Mouse (Mus musculus) neural tube, embryonic 11.5 days (tissue): ENCODE data around the gene Lyrm9. TPM values are rescaled to one million over a fixed set of nuclear protein-coding genes. Genes with fewer than 3 reads are reported as not detected.

Experiments used
- ATAC-seq: fragments of 200-750 bp; cut with Nextera tagmentation; 2 replicates; pipeline ENCODE4 v1.8.0; 2017; ENCODE audit warnings: moderate number of reproducible peaks, mild to moderate bottlenecking, moderate TSS enrichment, moderate library complexity; ENCODE audit not compliant: insufficient read depth, low FRiP score, low TSS enrichment
- DNase-seq: peaks from one replicate; pipeline ENCODE4 v3.0.0-alpha.2; 2015; ENCODE audit warnings: low spot score
- H3K27ac ChIP-seq: fragments of 300-500 bp; sonication (generic); 2 replicates; pipeline ENCODE4 v1.5.1; 2014; ENCODE audit warnings: low read depth, mild to moderate bottlenecking, low read length
- H3K27me3 ChIP-seq: fragments of 300-500 bp; sonication (generic); 2 replicates; pipeline ENCODE4 v1.6.1; 2014; ENCODE audit warnings: mild to moderate bottlenecking, low read length, mixed read lengths; ENCODE audit not compliant: control insufficient read depth, insufficient read depth
- H3K36me3 ChIP-seq: fragments of 300-500 bp; sonication (generic); 2 replicates; pipeline ENCODE4 v1.6.1; 2014; ENCODE audit warnings: mild to moderate bottlenecking, low read length, moderate library complexity, mixed read lengths; ENCODE audit not compliant: control insufficient read depth, insufficient read depth
- H3K4me1 ChIP-seq: fragments of 300-500 bp; sonication (generic); 2 replicates; pipeline ENCODE4 v1.6.1; 2014; ENCODE audit warnings: low read length, mixed read lengths; ENCODE audit not compliant: control insufficient read depth, insufficient read depth
- H3K4me2 ChIP-seq: fragments of 300-500 bp; sonication (generic); 2 replicates; pipeline ENCODE4 v1.6.1; 2014; ENCODE audit warnings: low read depth, mild to moderate bottlenecking, moderate library complexity
- H3K4me3 ChIP-seq: fragments of 300-500 bp; sonication (generic); 2 replicates; pipeline ENCODE4 v1.5.1; 2014; ENCODE audit warnings: low read depth, low read length
- H3K9ac ChIP-seq: fragments of 300-500 bp; sonication (generic); 2 replicates; pipeline ENCODE4 v1.6.1; 2014; ENCODE audit warnings: mild to moderate bottlenecking, low read length
- H3K9me3 ChIP-seq: fragments of 300-500 bp; sonication (generic); 2 replicates; pipeline ENCODE4 v1.6.1; 2016; ENCODE audit warnings: low read length; ENCODE audit not compliant: control insufficient read depth
- WGBS: fragments of 180-500 bp; shearing (Covaris S2); extraction: QIAGEN DNeasy Blood & Tissue Kit; methylation state at CpG from one replicate; pipeline ENCODE4 v1.1.7; 2014; 5-methylcytosine and 5-hydroxymethylcytosine counted together
- polyA plus RNA-seq: library from polyadenylated mRNA; unstranded; fragments of >200 nt; fragmentation: Nextera tagmentation; extraction: Ambion mirVana; gene quantifications from 2 replicates; pipeline ENCODE4 v1.2.1, GENCODE M21; 2014

Lyrm9 gene
- polyA plus RNA-seq, 1 experiment from 2014 or later: 21.6 TPM

DNA sequence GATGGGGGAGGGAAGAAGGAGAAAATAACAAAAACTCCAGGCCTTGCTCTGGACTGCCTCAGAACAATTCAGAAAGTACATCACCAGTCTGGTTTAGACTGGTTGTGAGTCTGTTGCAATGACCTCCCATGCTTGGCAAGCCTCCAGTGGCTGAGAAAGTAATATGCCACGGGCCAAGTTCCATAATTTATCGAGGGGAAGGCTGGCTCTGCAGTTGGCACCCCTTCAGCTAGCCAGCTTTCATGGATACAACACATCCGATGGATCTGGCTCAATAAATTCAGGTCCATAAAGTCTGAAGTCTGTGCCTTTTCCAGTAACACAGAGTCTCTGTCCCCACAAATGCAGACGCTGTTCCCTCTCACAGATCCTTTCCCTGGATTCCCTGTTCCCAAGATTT lies 34.8 kb upstream of the Lyrm9 start:
- Histone ChIP-seq H3K4me2 (no peak overlapping the region), H3K27ac (no peak overlapping the region), H3K4me3 (no peak overlapping the region), H3K36me3 (no peaks in the 10 kb centered on the region), H3K9me3 (no peaks in the 10 kb centered on the region), H3K4me1 (peaks cover 3% of the 10 kb centered on the region; the same call in 1 of the 2 replicates), H3K27me3 (no peaks in the 10 kb centered on the region), H3K9ac (no peak overlapping the region)
- no peak for ATAC-seq
- 61% methylated on average over 4 of the region's 4 CpGs for WGBS
- DNase-seq: no peak

- Histone ChIP-seq H3K27me3 (no peaks in the 10 kb centered on the region), H3K27ac (no peak overlapping the region), H3K4me3 (no peak overlapping the region), H3K4me1 (0 out of 2 replicates have a peak, but pooled peaks cover 3% of the 10 kb centered on the region), H3K9me3 (no peaks in the 10 kb centered on the region), H3K9ac (no peak overlapping the region), H3K36me3 (no peaks in the 10 kb centered on the region), H3K4me2 (no peak overlapping the region)
- 29% methylated on average over 5 of the region's 5 CpGs for WGBS
- no peak for ATAC-seq
- DNase-seq: no peak
Observed at GRCm38 (mm10) chr11:78792055-78792454, 34.3 kb upstream of the Lyrm9 start.

- Histone ChIP-seq H3K36me3 (no peaks in the 10 kb centered on the region), H3K27ac (no peak overlapping the region), H3K4me1 (0 out of 2 replicates have a peak, but pooled peaks cover 3% of the 10 kb centered on the region), H3K9ac (no peak overlapping the region), H3K27me3 (no peaks in the 10 kb centered on the region), H3K9me3 (no peaks in the 10 kb centered on the region), H3K4me3 (no peak overlapping the region), H3K4me2 (no peak overlapping the region)
- ATAC-seq (no peak), DNase-seq (no peak)
- 44% methylated on average over 11 of the region's 11 CpGs for WGBS
Observed at GRCm38 (mm10) chr11:78792465-78792864, 33.9 kb upstream of the Lyrm9 start.

DNA sequence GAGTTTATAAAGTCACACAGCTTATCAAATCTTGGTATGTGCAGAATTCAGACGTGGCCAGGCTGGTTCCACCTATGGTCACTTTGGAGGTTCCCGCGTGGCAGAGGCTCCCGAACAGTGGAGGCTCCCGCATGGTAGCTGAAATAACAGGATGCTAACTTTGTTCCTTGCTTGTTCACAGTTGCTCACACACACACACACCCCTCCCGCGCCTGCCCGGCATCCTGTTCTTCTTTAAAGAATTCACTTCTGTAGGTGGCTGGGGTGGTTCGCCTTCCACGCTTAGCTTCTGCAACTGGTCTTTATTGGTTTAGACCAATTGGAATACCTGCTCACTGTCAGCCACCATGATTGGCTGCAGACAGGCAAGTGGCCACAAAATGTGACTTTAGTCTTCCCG lies 33.3 kb upstream of the Lyrm9 start:
- Histone ChIP-seq H3K9ac (no peak overlapping the region), H3K36me3 (no peaks in the 10 kb centered on the region), H3K27me3 (no peaks in the 10 kb centered on the region), H3K4me3 (no peak overlapping the region), H3K4me2 (no peak overlapping the region), H3K27ac (no peak overlapping the region), H3K9me3 (no peaks in the 10 kb centered on the region), H3K4me1 (0 out of 2 replicates have a peak, but pooled peaks cover 3% of the 10 kb centered on the region)
- WGBS: 80% methylated on average over 11 of the region's 11 CpGs
- DNase-seq (no peak), ATAC-seq (no peak)

DNA sequence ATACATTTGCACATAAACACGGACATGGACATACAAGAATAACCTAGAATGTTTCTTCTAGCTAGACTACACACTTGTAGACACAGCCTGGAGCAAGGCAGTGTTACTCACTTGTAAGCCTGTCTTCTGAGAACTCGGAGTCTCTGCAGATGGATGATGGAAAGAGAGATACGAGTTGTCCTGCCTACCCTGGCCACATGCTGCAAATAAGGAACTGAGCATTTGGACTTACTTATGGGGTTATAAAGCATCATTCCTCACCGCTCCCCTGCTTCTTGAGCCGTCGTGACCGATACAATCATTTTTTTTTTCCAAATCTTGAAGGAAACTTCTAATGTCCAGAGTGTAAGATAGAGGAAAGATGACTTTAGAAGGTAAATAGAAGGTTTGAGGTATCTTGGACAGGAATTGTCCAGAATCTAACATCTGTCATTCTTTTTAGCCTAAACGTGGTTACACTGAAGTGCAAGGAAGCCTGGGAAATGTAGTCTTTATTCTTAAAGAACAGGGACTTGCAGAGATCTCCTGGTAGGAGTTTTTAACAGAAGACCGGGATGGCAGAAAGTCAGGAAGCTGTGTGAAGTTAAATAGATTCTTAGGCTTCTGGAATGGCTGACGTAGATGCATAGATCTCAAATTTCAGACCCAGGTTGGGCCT lies 30.2 kb upstream of the Lyrm9 start:
- 86% methylated on average over 10 of the region's 10 CpGs for WGBS

GRCm38 (mm10) chr11:78801094-78801493 lies 25.3 kb upstream of the Lyrm9 start:
- WGBS: 86% methylated on average over 4 of the region's 4 CpGs
- H3K4me2 ChIP-seq: no peak overlapping the region
- H3K27ac ChIP-seq: no peak overlapping the region
- H3K4me3 ChIP-seq: no peak overlapping the region
- H3K9me3 ChIP-seq: no peaks in the 10 kb centered on the region
- no peak for ATAC-seq
- H3K36me3 ChIP-seq: no peaks in the 10 kb centered on the region
- no peak for DNase-seq
- H3K27me3 ChIP-seq: no peaks in the 10 kb centered on the region
- no peak overlapping the region for H3K9ac ChIP-seq
- no peaks in the 10 kb centered on the region for H3K4me1 ChIP-seq

More for the DNA sequence above, 30.2 kb upstream of the Lyrm9 start:
- Histone ChIP-seq H3K36me3 (no peaks in the 10 kb centered on the region), H3K4me3 (no peak overlapping the region), H3K9me3 (no peaks in the 10 kb centered on the region), H3K27ac (no peak overlapping the region), H3K4me2 (no peak overlapping the region), H3K27me3 (no peaks in the 10 kb centered on the region), H3K4me1 (0 out of 2 replicates have a peak, but pooled peaks cover 3% of the 10 kb centered on the region), H3K9ac (no peak overlapping the region)
- DNase-seq (no peak), ATAC-seq (no peak)

- ATAC-seq (no peak), DNase-seq (no peak)
- Histone ChIP-seq H3K9ac (no peak overlapping the region), H3K4me3 (no peak overlapping the region), H3K27me3 (no peaks in the 10 kb centered on the region), H3K4me1 (no peaks in the 10 kb centered on the region), H3K4me2 (no peak overlapping the region), H3K9me3 (no peaks in the 10 kb centered on the region), H3K27ac (no peak overlapping the region), H3K36me3 (no peaks in the 10 kb centered on the region)
- 69% methylated on average over 14 of the region's 14 CpGs for WGBS
Observed at GRCm38 (mm10) chr11:78803587-78804316, 22.6 kb upstream of the Lyrm9 start.

DNA sequence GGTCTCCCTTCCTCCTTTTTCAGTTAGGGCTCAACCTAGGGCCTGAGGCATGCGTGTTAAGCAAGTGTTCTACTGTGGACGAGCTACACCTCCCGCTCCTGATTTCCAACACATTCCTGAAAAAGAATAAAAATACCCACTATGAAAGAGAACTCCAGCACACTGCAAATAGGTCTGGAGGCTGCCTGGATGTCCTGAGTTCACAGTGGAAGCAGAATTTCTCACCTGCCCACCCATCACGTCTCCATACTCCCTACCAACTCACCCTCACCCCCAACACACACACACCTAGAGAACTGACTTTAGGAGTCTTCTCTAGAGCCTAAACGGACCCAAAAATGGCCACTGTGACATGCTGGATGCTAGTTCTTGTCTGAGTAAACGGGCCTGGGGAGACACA lies 21.8 kb upstream of the Lyrm9 start:
- 90% methylated on average over 6 of the region's 6 CpGs for WGBS
- no peak overlapping the region for H3K4me2 ChIP-seq
- no peak for ATAC-seq
- no peak for DNase-seq
- no peaks in the 10 kb centered on the region for H3K36me3 ChIP-seq
- H3K27ac ChIP-seq: no peak overlapping the region
- no peaks in the 10 kb centered on the region for H3K27me3 ChIP-seq
- no peak overlapping the region for H3K4me3 ChIP-seq
- no peak overlapping the region for H3K9ac ChIP-seq
- no peaks in the 10 kb centered on the region for H3K9me3 ChIP-seq
- H3K4me1 ChIP-seq: no peaks in the 10 kb centered on the region

GRCm38 (mm10) chr11:78805198-78805597 lies 21.2 kb upstream of the Lyrm9 start:
- WGBS: 80% methylated on average over 6 of the region's 6 CpGs
- Histone ChIP-seq H3K4me2 (no peak overlapping the region), H3K4me1 (no peaks in the 10 kb centered on the region), H3K27me3 (no peaks in the 10 kb centered on the region), H3K27ac (no peak overlapping the region), H3K9me3 (no peaks in the 10 kb centered on the region), H3K4me3 (no peak overlapping the region), H3K9ac (no peak overlapping the region), H3K36me3 (no peaks in the 10 kb centered on the region)
- ATAC-seq (no peak), DNase-seq (no peak)
